Mouse (Mus musculus): ENCODE data around the gene Slc1a2. TPM values are rescaled to one million over a fixed set of nuclear protein-coding genes. Genes with fewer than 3 reads are reported as not detected.

Gene Slc1a2
- polyA plus RNA-seq, 1 experiment, result not detected

- TF ChIP-seq USF1 (IDR thresholded peaks at IDR 0.05; ENCODE audit: low read depth) (no peak), FOSL1 (IDR thresholded peaks at IDR 0.05; ENCODE audit: insufficient read depth, low read length, poor library complexity, severe bottlenecking) (no peak), MYOD1 (IDR thresholded peaks at IDR 0.05; ENCODE audit: control insufficient read depth, insufficient read length, low read depth) (no peak), MAX (IDR thresholded peaks at IDR 0.05) (no peak), CEBPB (IDR thresholded peaks at IDR 0.05; ENCODE audit: low read depth) (no peak), MYOG (IDR thresholded peaks at IDR 0.05; ENCODE audit: control insufficient read depth, extremely low read depth, insufficient read length) (no peak), CTCF (IDR thresholded peaks at IDR 0.05; ENCODE audit: control insufficient read depth, insufficient read depth, insufficient read length) (no peak)
- Histone ChIP-seq H3K4me3 (ENCODE audit: insufficient read depth, poor library complexity, severe bottlenecking) (no peak overlapping the region), H3K79me3 (ENCODE audit: low read depth) (no peaks in the 10 kb centered on the region), H3K36me3 (ENCODE audit: control insufficient read depth, insufficient read depth) (no peaks in the 10 kb centered on the region), H3K27me3 (ENCODE audit: control insufficient read depth, insufficient read depth, insufficient read length) (peaks cover 27% of the 10 kb centered on the region), H3ac (ENCODE audit: control insufficient read depth, insufficient read length, low read depth) (no peak overlapping the region), H3K79me2 (ENCODE audit: control insufficient read depth, insufficient read depth) (no peaks in the 10 kb centered on the region)
These were observed 71.9 kb downstream of the Slc1a2 start for GRCm38 (mm10) chr2:102730386-102730785.

DNA sequence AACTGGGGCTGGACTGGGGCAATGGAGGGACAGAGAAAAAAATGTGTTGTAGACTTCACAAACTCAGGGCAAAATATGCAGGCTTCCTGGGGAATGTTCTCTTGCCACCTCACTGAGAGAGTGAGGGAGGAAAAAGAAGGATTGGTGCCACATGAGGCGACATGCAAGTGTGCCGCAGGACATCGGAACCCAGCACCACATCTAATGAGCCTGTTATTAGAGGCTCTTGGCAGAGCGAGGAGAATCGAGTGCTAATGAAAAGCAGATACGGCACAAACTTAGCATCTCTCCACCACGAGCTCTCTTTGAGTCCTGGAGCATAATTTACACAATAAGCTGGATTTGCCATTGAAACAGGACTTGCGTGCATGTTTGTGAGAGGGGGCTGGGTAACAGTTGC, 72.3 kb downstream of the Slc1a2 start:
- Histone ChIP-seq H3K79me3 (ENCODE audit: low read depth) (no peaks in the 10 kb centered on the region), H3K36me3 (ENCODE audit: control insufficient read depth, insufficient read depth) (no peaks in the 10 kb centered on the region), H3ac (ENCODE audit: control insufficient read depth, insufficient read length, low read depth) (no peak overlapping the region), H3K27me3 (ENCODE audit: control insufficient read depth, insufficient read depth, insufficient read length) (peaks cover 29% of the 10 kb centered on the region), H3K4me3 (ENCODE audit: insufficient read depth, poor library complexity, severe bottlenecking) (no peak overlapping the region), H3K79me2 (ENCODE audit: control insufficient read depth, insufficient read depth) (no peaks in the 10 kb centered on the region)
- TF ChIP-seq CEBPB (IDR thresholded peaks at IDR 0.05; ENCODE audit: low read depth), result no peak
- no peak for TF ChIP-seq MYOG (IDR thresholded peaks at IDR 0.05; ENCODE audit: control insufficient read depth, extremely low read depth, insufficient read length)
- TF ChIP-seq USF1 (IDR thresholded peaks at IDR 0.05; ENCODE audit: low read depth), result no peak
- no peak for TF ChIP-seq MYOD1 (IDR thresholded peaks at IDR 0.05; ENCODE audit: control insufficient read depth, insufficient read length, low read depth)
- TF ChIP-seq FOSL1 (IDR thresholded peaks at IDR 0.05; ENCODE audit: insufficient read depth, low read length, poor library complexity, severe bottlenecking), result no peak
- no peak for TF ChIP-seq MAX (IDR thresholded peaks at IDR 0.05)
- TF ChIP-seq CTCF (IDR thresholded peaks at IDR 0.05; ENCODE audit: control insufficient read depth, insufficient read depth, insufficient read length), result no peak

DNA sequence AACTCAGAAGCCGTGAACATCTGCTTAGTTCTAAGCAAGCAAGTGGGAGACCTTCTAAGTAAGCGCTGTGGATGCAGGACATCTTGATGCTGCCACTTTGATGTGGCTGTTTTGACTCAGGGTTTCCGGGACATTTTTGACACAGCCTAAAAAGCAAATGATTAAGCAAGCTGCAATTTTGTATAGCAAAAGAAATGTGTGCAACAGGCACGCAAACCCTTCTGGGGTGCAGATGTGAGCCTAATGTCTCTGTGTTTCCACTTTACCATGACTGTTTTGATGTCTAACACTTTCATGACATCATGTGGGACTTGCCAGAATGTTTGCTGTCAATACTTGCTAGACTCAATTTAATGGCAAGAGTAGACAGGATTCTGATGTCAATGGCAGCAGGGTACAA, 74.7 kb downstream of the Slc1a2 start:
- no peaks in the 10 kb centered on the region for H3K79me3 ChIP-seq (ENCODE audit: low read depth)
- H3ac ChIP-seq (ENCODE audit: control insufficient read depth, insufficient read length, low read depth), result no peak overlapping the region
- no peak overlapping the region for H3K4me3 ChIP-seq (ENCODE audit: insufficient read depth, poor library complexity, severe bottlenecking)
- H3K79me2 ChIP-seq (ENCODE audit: control insufficient read depth, insufficient read depth), result no peaks in the 10 kb centered on the region
- H3K27me3 ChIP-seq (ENCODE audit: control insufficient read depth, insufficient read depth, insufficient read length), result peaks cover 38% of the 10 kb centered on the region
- TF ChIP-seq USF1 (IDR thresholded peaks at IDR 0.05; ENCODE audit: low read depth) (no peak), CTCF (IDR thresholded peaks at IDR 0.05; ENCODE audit: control insufficient read depth, insufficient read depth, insufficient read length) (no peak), MYOD1 (IDR thresholded peaks at IDR 0.05; ENCODE audit: control insufficient read depth, insufficient read length, low read depth) (no peak), CEBPB (IDR thresholded peaks at IDR 0.05; ENCODE audit: low read depth) (no peak), FOSL1 (IDR thresholded peaks at IDR 0.05; ENCODE audit: insufficient read depth, low read length, poor library complexity, severe bottlenecking) (no peak), MYOG (IDR thresholded peaks at IDR 0.05; ENCODE audit: control insufficient read depth, extremely low read depth, insufficient read length) (no peak), MAX (IDR thresholded peaks at IDR 0.05) (no peak)
- H3K36me3 ChIP-seq (ENCODE audit: control insufficient read depth, insufficient read depth), result no peaks in the 10 kb centered on the region

DNA sequence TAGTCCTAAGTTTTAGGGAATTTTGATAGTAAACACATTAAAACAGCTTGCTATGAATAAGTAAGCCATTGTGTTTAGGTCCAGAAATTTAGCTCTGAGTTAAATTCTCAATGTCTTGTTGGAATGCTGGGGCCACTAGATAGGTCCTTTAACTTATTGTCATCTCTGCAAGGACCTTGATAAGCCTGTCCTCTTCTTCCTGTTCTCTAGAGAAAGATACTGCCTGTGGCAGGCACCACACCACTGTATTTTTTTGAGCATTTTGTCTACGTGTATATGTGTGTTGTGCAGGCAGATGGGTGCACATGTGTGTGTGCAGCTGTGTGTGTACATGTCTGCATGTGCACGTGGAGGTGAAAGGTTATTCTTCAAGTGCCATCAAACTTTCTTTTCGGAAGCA, 75.6 kb downstream of the Slc1a2 start:
- TF ChIP-seq USF1 (IDR thresholded peaks at IDR 0.05; ENCODE audit: low read depth) (no peak), FOSL1 (IDR thresholded peaks at IDR 0.05; ENCODE audit: insufficient read depth, low read length, poor library complexity, severe bottlenecking) (no peak), MYOD1 (IDR thresholded peaks at IDR 0.05; ENCODE audit: control insufficient read depth, insufficient read length, low read depth) (no peak), MYOG (IDR thresholded peaks at IDR 0.05; ENCODE audit: control insufficient read depth, extremely low read depth, insufficient read length) (no peak), CTCF (IDR thresholded peaks at IDR 0.05; ENCODE audit: control insufficient read depth, insufficient read depth, insufficient read length) (no peak), CEBPB (IDR thresholded peaks at IDR 0.05; ENCODE audit: low read depth) (no peak), MAX (IDR thresholded peaks at IDR 0.05) (no peak)
- H3ac ChIP-seq (ENCODE audit: control insufficient read depth, insufficient read length, low read depth), result no peak overlapping the region
- H3K79me3 ChIP-seq (ENCODE audit: low read depth), result no peaks in the 10 kb centered on the region
- H3K27me3 ChIP-seq (ENCODE audit: control insufficient read depth, insufficient read depth, insufficient read length), result peaks cover 34% of the 10 kb centered on the region
- no peaks in the 10 kb centered on the region for H3K36me3 ChIP-seq (ENCODE audit: control insufficient read depth, insufficient read depth)
- no peak overlapping the region for H3K4me3 ChIP-seq (ENCODE audit: insufficient read depth, poor library complexity, severe bottlenecking)
- H3K79me2 ChIP-seq (ENCODE audit: control insufficient read depth, insufficient read depth), result no peaks in the 10 kb centered on the region

- Histone ChIP-seq H3K79me2 (ENCODE audit: control insufficient read depth, insufficient read depth) (no peaks in the 10 kb centered on the region), H3K4me3 (ENCODE audit: insufficient read depth, poor library complexity, severe bottlenecking) (no peak overlapping the region), H3K79me3 (ENCODE audit: low read depth) (no peaks in the 10 kb centered on the region), H3K27me3 (ENCODE audit: control insufficient read depth, insufficient read depth, insufficient read length) (peaks cover 36% of the 10 kb centered on the region), H3K36me3 (ENCODE audit: control insufficient read depth, insufficient read depth) (no peaks in the 10 kb centered on the region), H3ac (ENCODE audit: control insufficient read depth, insufficient read length, low read depth) (no peak overlapping the region)
- TF ChIP-seq MYOG (IDR thresholded peaks at IDR 0.05; ENCODE audit: control insufficient read depth, extremely low read depth, insufficient read length) (no peak), MYOD1 (IDR thresholded peaks at IDR 0.05; ENCODE audit: control insufficient read depth, insufficient read length, low read depth) (no peak), CEBPB (IDR thresholded peaks at IDR 0.05; ENCODE audit: low read depth) (no peak), CTCF (IDR thresholded peaks at IDR 0.05; ENCODE audit: control insufficient read depth, insufficient read depth, insufficient read length) (no peak), MAX (IDR thresholded peaks at IDR 0.05) (no peak), USF1 (IDR thresholded peaks at IDR 0.05; ENCODE audit: low read depth) (no peak), FOSL1 (IDR thresholded peaks at IDR 0.05; ENCODE audit: insufficient read depth, low read length, poor library complexity, severe bottlenecking) (no peak)
These were observed 76.6 kb downstream of the Slc1a2 start for GRCm38 (mm10) chr2:102735031-102735430.

DNA sequence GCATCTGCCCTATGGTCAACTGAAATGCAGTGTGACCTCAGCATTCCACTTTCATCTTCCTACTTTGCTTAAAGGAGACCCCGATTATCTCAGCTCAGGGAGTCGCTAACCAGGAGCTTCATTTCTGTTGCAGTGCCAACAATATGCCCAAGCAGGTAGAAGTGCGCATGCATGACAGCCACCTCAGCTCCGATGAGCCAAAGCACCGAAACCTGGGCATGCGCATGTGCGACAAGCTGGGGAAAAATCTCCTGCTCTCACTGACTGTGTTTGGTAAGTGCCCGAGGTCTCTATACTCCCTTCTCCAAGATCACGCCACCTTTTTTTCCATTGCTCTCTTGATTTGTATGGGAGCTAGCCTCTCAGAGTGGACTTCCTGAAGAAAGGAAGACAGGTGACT, 77.4 kb downstream of the Slc1a2 start:
- Histone ChIP-seq H3K79me2 (ENCODE audit: control insufficient read depth, insufficient read depth) (no peaks in the 10 kb centered on the region), H3ac (ENCODE audit: control insufficient read depth, insufficient read length, low read depth) (no peak overlapping the region), H3K27me3 (ENCODE audit: control insufficient read depth, insufficient read depth, insufficient read length) (peaks cover 34% of the 10 kb centered on the region), H3K4me3 (ENCODE audit: insufficient read depth, poor library complexity, severe bottlenecking) (no peak overlapping the region), H3K79me3 (ENCODE audit: low read depth) (no peaks in the 10 kb centered on the region), H3K36me3 (ENCODE audit: control insufficient read depth, insufficient read depth) (no peaks in the 10 kb centered on the region)
- no peak for TF ChIP-seq MYOG (IDR thresholded peaks at IDR 0.05; ENCODE audit: control insufficient read depth, extremely low read depth, insufficient read length)
- no peak for TF ChIP-seq USF1 (IDR thresholded peaks at IDR 0.05; ENCODE audit: low read depth)
- TF ChIP-seq CEBPB (IDR thresholded peaks at IDR 0.05; ENCODE audit: low read depth), result no peak
- TF ChIP-seq MAX (IDR thresholded peaks at IDR 0.05), result no peak
- no peak for TF ChIP-seq CTCF (IDR thresholded peaks at IDR 0.05; ENCODE audit: control insufficient read depth, insufficient read depth, insufficient read length)
- TF ChIP-seq MYOD1 (IDR thresholded peaks at IDR 0.05; ENCODE audit: control insufficient read depth, insufficient read length, low read depth), result no peak
- no peak for TF ChIP-seq FOSL1 (IDR thresholded peaks at IDR 0.05; ENCODE audit: insufficient read depth, low read length, poor library complexity, severe bottlenecking)
